ENCODE assay signal across 10 mouse cellular contexts in the genomic region with DNA sequence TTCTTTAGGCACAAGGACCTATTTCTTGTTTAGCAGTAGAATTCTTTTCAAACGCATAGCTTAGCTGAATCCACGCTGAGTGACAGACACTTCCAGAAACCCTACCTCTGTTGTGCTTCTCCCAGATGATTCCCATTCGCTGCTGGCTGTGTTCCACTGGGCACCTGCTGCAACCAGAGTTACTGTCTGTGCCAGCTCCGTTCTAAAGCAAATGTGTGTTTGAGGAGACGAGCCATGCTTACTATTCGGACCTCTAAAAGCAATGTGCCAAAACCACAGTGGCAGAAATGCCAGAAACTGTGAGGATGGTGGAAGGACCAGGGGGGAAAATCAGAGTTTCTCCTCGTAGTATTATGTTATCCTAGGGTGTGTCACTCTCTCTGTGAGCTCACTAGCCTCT.
DNase-seq lines count a peak whose midpoint lies in the region; ATAC-seq and TF ChIP-seq lines count a peak whose summit lies in the region.
"Had no signal": no experiment of that assay in that cellular context is flagged by ENCODE, and none has a peak within 500 bp of the region (broad histone marks: within the 10 kb centered on the region; RNA-seq: fewer than 3 reads in every experiment).

No protein-coding gene starts in this region.

- no peak for TF ChIP-seq EP300 in heart, adult 2 months (IDR thresholded peaks at IDR 0.05; ENCODE audit: insufficient read depth, low read depth, low read length)

- H3K4me1 ChIP-seq in heart, adult 2 months (ENCODE audit: control insufficient read depth, insufficient read depth, low read length) = peaks cover 9% of the 10 kb centered on the region
- peaks cover 28% of the 10 kb centered on the region for H3K4me1 ChIP-seq in heart, embryonic 10.5 days
- peaks cover 6% of the 10 kb centered on the region for H3K4me1 ChIP-seq in midbrain, postnatal 0 days (ENCODE audit: insufficient read depth, low read length)
- peaks cover 13% of the 10 kb centered on the region for H3K4me1 ChIP-seq in midbrain, embryonic 11.5 days (ENCODE audit: control insufficient read depth, insufficient read depth, low read length)

- no peak for TF ChIP-seq POLR2A in heart, adult 2 months (IDR thresholded peaks at IDR 0.05; ENCODE audit: insufficient read depth, low read depth, low read length)

- intact Hi-C loops in heart, adult 2 months (cut with DNase I) = loop anchor here (5.0 kb wide), 2 partner anchors 40 to 45 kb away; no protein-coding TSS in a partner anchor

- no peak overlapping the region for H3K9ac ChIP-seq in heart, adult 2 months (ENCODE audit: low read depth, low read length)
- H3K9ac ChIP-seq in midbrain, postnatal 0 days (replicated peaks; ENCODE audit: low read length, poor library complexity, severe bottlenecking) = no peak overlapping the region
- H3K9ac ChIP-seq in midbrain, embryonic 11.5 days (ENCODE audit: low read length) = no peak overlapping the region
- H3K9ac ChIP-seq: heart, embryonic 12.5 days; neural tube, embryonic 12.5 days had no signal

- TF ChIP-seq CTCF in heart, adult 2 months (IDR thresholded peaks at IDR 0.05) = no peak
- no peak for TF ChIP-seq CTCF in midbrain, postnatal 0 days (IDR thresholded peaks at IDR 0.05)

- H3K4me3 ChIP-seq in heart, adult 2 months = no peak overlapping the region
- no peak overlapping the region for H3K4me3 ChIP-seq in heart, embryonic 10.5 days
- no peak overlapping the region for H3K4me3 ChIP-seq in midbrain, postnatal 0 days (ENCODE audit: low read depth, low read length)
- no peak overlapping the region for H3K4me3 ChIP-seq in midbrain, embryonic 11.5 days (ENCODE audit: low read depth, low read length)
- H3K4me3 ChIP-seq: heart, embryonic 12.5 days; neural tube, embryonic 12.5 days had no signal

- no peaks in the 10 kb centered on the region for H3K27me3 ChIP-seq in heart, adult 2 months (ENCODE audit: control insufficient read depth, insufficient read depth, low read length)
- H3K27me3 ChIP-seq in heart, embryonic 10.5 days (ENCODE audit: insufficient read depth, poor library complexity, severe bottlenecking) = no peaks in the 10 kb centered on the region
- no peaks in the 10 kb centered on the region for H3K27me3 ChIP-seq in midbrain, postnatal 0 days (ENCODE audit: insufficient read depth, low read length)
- no peaks in the 10 kb centered on the region for H3K27me3 ChIP-seq in midbrain, embryonic 11.5 days (ENCODE audit: control insufficient read depth, insufficient read depth, low read length)
- H3K27me3 ChIP-seq: heart, embryonic 12.5 days; neural tube, embryonic 12.5 days had no signal

- DNase-seq in cerebellum, adult 11-12 months = peak; percentile 32
- peak in 1 of 2 experiments; percentile 25 for DNase-seq in heart, adult 2 months
- no peak for DNase-seq in heart, embryonic 10.5 days (ENCODE audit: low spot score)
- DNase-seq in midbrain, postnatal 0 days (ENCODE audit: low spot score) = peak; percentile 48
- DNase-seq in midbrain, embryonic 11.5 days (ENCODE audit: low spot score, missing footprints) = no peak
- DNase-seq in urinary bladder, adult 2 months (ENCODE audit: low spot score) = no peak
- no peak for DNase-seq in embryo, embryonic 11 days

- no peak for ATAC-seq in cerebellum, adult (ENCODE audit: insufficient number of reproducible peaks, low FRiP score, low TSS enrichment)
- no peak for ATAC-seq in midbrain, postnatal 0 days (ENCODE audit: low FRiP score)
- ATAC-seq in midbrain, embryonic 11.5 days (ENCODE audit: low FRiP score) = no peak

- H3K9me3 ChIP-seq in heart, embryonic 10.5 days = no peaks in the 10 kb centered on the region
- no peaks in the 10 kb centered on the region for H3K9me3 ChIP-seq in midbrain, postnatal 0 days (ENCODE audit: low read length)
- no peaks in the 10 kb centered on the region for H3K9me3 ChIP-seq in midbrain, embryonic 11.5 days (ENCODE audit: control insufficient read depth, low read length)
- H3K9me3 ChIP-seq: heart, embryonic 12.5 days; neural tube, embryonic 12.5 days had no signal

- no peak overlapping the region for H3K4me2 ChIP-seq in midbrain, postnatal 0 days (ENCODE audit: low read depth, low read length, poor library complexity, severe bottlenecking)
- no peak overlapping the region for H3K4me2 ChIP-seq in midbrain, embryonic 11.5 days
- H3K4me2 ChIP-seq: neural tube, embryonic 12.5 days had no signal

- H3K27ac ChIP-seq in heart, adult 2 months = peak overlapping the region; percentile 41
- no peak overlapping the region for H3K27ac ChIP-seq in heart, embryonic 10.5 days
- H3K27ac ChIP-seq in midbrain, postnatal 0 days (ENCODE audit: low read depth, low read length) = 0 out of 2 replicates have a peak overlapping the region, but pooled peaks have one; percentile 6
- no peak overlapping the region for H3K27ac ChIP-seq in midbrain, embryonic 11.5 days (ENCODE audit: low read depth, low read length)
- H3K27ac ChIP-seq: neural tube, embryonic 12.5 days had no signal

- no peaks in the 10 kb centered on the region for H3K36me3 ChIP-seq in heart, adult 2 months (ENCODE audit: control insufficient read depth, insufficient read depth, low read length)
- H3K36me3 ChIP-seq in heart, embryonic 10.5 days = no peaks in the 10 kb centered on the region
- no peaks in the 10 kb centered on the region for H3K36me3 ChIP-seq in midbrain, postnatal 0 days (ENCODE audit: insufficient read depth, low read length)
- H3K36me3 ChIP-seq in midbrain, embryonic 11.5 days (ENCODE audit: control insufficient read depth, insufficient read depth, low read length) = no peaks in the 10 kb centered on the region
- H3K36me3 ChIP-seq: heart, embryonic 12.5 days; neural tube, embryonic 12.5 days had no signal

- WGBS in heart, adult 2 months = 50% methylated on average over 7 of the region's 7 CpGs
- WGBS in heart, embryonic 10.5 days = 73% methylated on average over 7 of the region's 7 CpGs
- 48% methylated on average over 7 of the region's 7 CpGs for WGBS in midbrain, postnatal 0 days
- 72% methylated on average over 7 of the region's 7 CpGs for WGBS in midbrain, embryonic 11.5 days

- no peaks in the 10 kb centered on the region for H3K79me2 ChIP-seq in heart, adult 2 months (replicated peaks; ENCODE audit: control insufficient read depth, insufficient read depth, low read length)

Comparison
In these comparisons a context has a peak if more than half of its experiments do, and no peak if none do; other contexts are left out.
1. DNase-seq: peak in cerebellum, adult 11-12 months (single experiment) and midbrain, postnatal 0 days (single experiment); none in heart, embryonic 10.5 days (single experiment), midbrain, embryonic 11.5 days (single experiment), urinary bladder, adult 2 months (single experiment) and embryo, embryonic 11 days (single experiment).
2. H3K27ac ChIP-seq: peak in heart, adult 2 months (single experiment) and midbrain, postnatal 0 days (single experiment); none in heart, embryonic 10.5 days (single experiment) and midbrain, embryonic 11.5 days (single experiment).